Mouse (Mus musculus): ENCODE results near the gene Klf17.
"Not testable (repeated sequence)": the region's sequence is repeated elsewhere in the genome, so short reads cannot be mapped to it uniquely, and the experiment has no call there.

DNA sequence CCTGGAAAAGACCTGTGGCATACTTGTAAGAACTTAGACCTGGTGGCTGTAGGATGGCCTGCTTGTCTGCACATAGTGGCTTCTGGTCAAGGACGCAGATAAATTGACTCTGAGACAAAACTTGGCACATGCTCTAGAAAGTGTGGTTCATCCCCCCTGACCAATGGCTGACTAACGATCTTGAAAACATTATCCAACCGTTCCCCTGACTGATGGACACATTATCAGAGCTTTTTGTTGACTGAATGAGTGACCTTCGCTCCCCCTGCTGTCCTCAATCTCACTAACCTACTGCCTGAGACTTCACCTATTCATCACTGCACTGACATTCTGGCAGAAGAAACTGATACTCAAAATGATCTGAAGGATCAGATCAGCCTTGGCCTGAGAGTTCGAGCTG, 13.0 kb downstream of the Klf17 start:
- not testable (repeated sequence) for TF ChIP-seq EP300 (IDR thresholded peaks at IDR 0.05; ENCODE audit: low read length); MXI1 (IDR thresholded peaks at IDR 0.05; ENCODE audit: low read depth, low read length); POLR2A (IDR thresholded peaks at IDR 0.05; ENCODE audit: low read depth, low read length); CTCF (conservative IDR thresholded peaks at IDR 0.05 in 1 of 2, IDR thresholded peaks at IDR 0.05 in 1 of 2; ENCODE audit: low read depth in 2 of 2, low read length in 2 of 2); RCOR1 (conservative IDR thresholded peaks at IDR 0.05; ENCODE audit: low read depth, low read length); MAX (IDR thresholded peaks at IDR 0.05; ENCODE audit: low read length); TCF12 (IDR thresholded peaks at IDR 0.05; ENCODE audit: low read depth, low read length); IRF4 (IDR thresholded peaks at IDR 0.05; ENCODE audit: low read depth, low read length); KAT2A (IDR thresholded peaks at IDR 0.05; ENCODE audit: insufficient replicate concordance, low read length); POLR2AphosphoS2 (IDR thresholded peaks at IDR 0.05; ENCODE audit: low read depth, low read length); ZC3H11A (IDR thresholded peaks at IDR 0.05; ENCODE audit: low read depth, low read length)

Measured in CH12.LX (cell line).